Mouse (Mus musculus) CH12.LX (cell line): Measurements from ENCODE around the gene Tspan14.

Source experiments
- CTCF ChIP-seq, 2 experiments: IDR thresholded peaks in 1 of 2; conservative IDR thresholded peaks in 1 of 2; 2 replicates each; pipeline ENCODE4 v1.5.1; 2011 to 2012; ENCODE audit warnings: low read depth in 2 of 2, low read length in 2 of 2, improper control_type of control experiment in 1 of 2, inconsistent platforms in 1 of 2, mild to moderate bottlenecking in 1 of 2, moderate library complexity in 1 of 2
- E2F4 ChIP-seq: IDR thresholded peaks from 2 replicates; pipeline ENCODE4 v1.6.1; 2011; ENCODE audit warnings: low read depth, low read length, improper control_type of control experiment; ENCODE audit not compliant: insufficient replicate concordance
- GABPA ChIP-seq: IDR thresholded peaks from 2 replicates; pipeline ENCODE4 v1.6.1; 2012; ENCODE audit warnings: low read depth, low read length, improper control_type of control experiment, inconsistent platforms; ENCODE audit not compliant: insufficient replicate concordance
- HCFC1 ChIP-seq: IDR thresholded peaks from 2 replicates; pipeline ENCODE4 v1.6.1; 2012; ENCODE audit warnings: low read depth, mild to moderate bottlenecking, inconsistent platforms, low read length, improper control_type of control experiment
- MYC ChIP-seq: IDR thresholded peaks from 2 replicates; pipeline ENCODE4 v1.6.1; 2011; ENCODE audit warnings: low read depth, mild to moderate bottlenecking, improper control_type of control experiment, low read length
- NRF1 ChIP-seq: IDR thresholded peaks from 2 replicates; pipeline ENCODE4 v1.6.1; 2014; ENCODE audit warnings: low read depth, mild to moderate bottlenecking, inconsistent platforms, low read length, improper control_type of control experiment, moderate library complexity
- PAX5 ChIP-seq: IDR thresholded peaks from 2 replicates; pipeline ENCODE4 v1.6.1; 2012; ENCODE audit warnings: low read length, inconsistent platforms, mixed read lengths
- TCF12 ChIP-seq: IDR thresholded peaks from 2 replicates; pipeline ENCODE4 v1.6.1; 2014; ENCODE audit warnings: low read depth, mild to moderate bottlenecking, inconsistent platforms, low read length, improper control_type of control experiment
- USF1 ChIP-seq: IDR thresholded peaks from 2 replicates; pipeline ENCODE4 v1.6.1; 2014; ENCODE audit warnings: low read depth, mild to moderate bottlenecking, inconsistent platforms, low read length, improper control_type of control experiment
- USF2 ChIP-seq: conservative IDR thresholded peaks from 2 replicates; pipeline ENCODE4 v1.6.1; 2011; ENCODE audit warnings: low read depth, low read length, improper control_type of control experiment

DNA sequence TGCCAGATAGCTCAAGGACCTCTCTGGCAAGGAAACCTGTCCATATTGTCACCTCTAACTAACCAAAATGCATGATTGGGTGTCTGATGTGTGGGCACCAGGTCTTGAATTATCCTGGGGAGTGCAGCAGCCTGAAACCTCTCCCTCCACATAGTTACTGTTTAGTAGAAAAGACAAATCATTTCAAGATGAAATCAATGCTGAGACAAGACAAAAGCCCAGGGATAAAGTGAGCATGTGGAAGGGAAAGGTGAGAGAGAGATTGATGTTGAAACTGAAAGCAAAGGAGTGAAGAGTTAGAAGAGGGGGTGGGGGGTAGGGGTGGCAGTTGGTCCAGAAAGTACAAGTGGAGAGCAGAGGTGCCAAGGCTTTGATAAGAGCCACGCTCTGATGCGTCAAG lies 1.4 kb upstream of the Tspan14 start:
- TF ChIP-seq CTCF (conservative IDR thresholded peaks at IDR 0.05 in 1 of 2, IDR thresholded peaks at IDR 0.05 in 1 of 2; ENCODE audit: low read depth in 2 of 2, low read length in 2 of 2) (no peak), USF2 (no peak), E2F4 (no peak), GABPA (no peak), MYC (no peak), NRF1 (no peak), PAX5 (no peak), USF1 (no peak), TCF12 (no peak), HCFC1 (no peak)
